Mouse (Mus musculus): ENCODE measurements around the gene Ptprd. TPM values are rescaled to one million over a fixed set of nuclear protein-coding genes. Genes with fewer than 3 reads are reported as not detected.
"Not testable (repeated sequence)": the region's sequence is repeated elsewhere in the genome, so short reads cannot be mapped to it uniquely, and the experiment has no call there.

Ptprd gene
- total and polyA plus RNA-seq, 3 experiments, result 0.30 to 0.66 TPM; not detected in 1

- DNase-seq (ENCODE audit: low spot score) (no peak), ATAC-seq (ENCODE audit: extremely low read depth, insufficient number of reproducible peaks, low FRiP score, poor library complexity, severe bottlenecking) (no peak)
- Histone ChIP-seq H3K27me3 (ENCODE audit: insufficient read depth, low read length) (no peaks in the 10 kb centered on the region), H3K4me1 (ENCODE audit: insufficient read depth, low read depth, low read length) (no peaks in the 10 kb centered on the region), H3K4me3 (ENCODE audit: low read depth, low read length) (no peak overlapping the region), H3K9me3 (replicated peaks) (no peaks in the 10 kb centered on the region), H3K36me3 (replicated peaks) (no peaks in the 10 kb centered on the region)
- no peak for TF ChIP-seq CTCF (IDR thresholded peaks at IDR 0.05; ENCODE audit: low read depth, low read length)
Observed at GRCm38 (mm10) chr4:77880213-77880612, 331.5 kb downstream of the Ptprd start.

GRCm38 (mm10) chr4:77861269-77861668, 350.5 kb downstream of the Ptprd start:
- Histone ChIP-seq H3K27me3 (ENCODE audit: insufficient read depth, low read length) (no peaks in the 10 kb centered on the region), H3K9me3 (replicated peaks) (no peaks in the 10 kb centered on the region), H3K36me3 (replicated peaks) (no peaks in the 10 kb centered on the region), H3K4me3 (ENCODE audit: low read depth, low read length) (no peak overlapping the region), H3K4me1 (ENCODE audit: insufficient read depth, low read depth, low read length) (no peaks in the 10 kb centered on the region)
- DNase-seq (ENCODE audit: low spot score) (no peak), ATAC-seq (ENCODE audit: extremely low read depth, insufficient number of reproducible peaks, low FRiP score, poor library complexity, severe bottlenecking) (no peak)
- no peak for TF ChIP-seq POLR2AphosphoS5 (IDR thresholded peaks at IDR 0.05; ENCODE audit: insufficient replicate concordance, low read depth, low read length)
- no peak for TF ChIP-seq GATA2 (IDR thresholded peaks at IDR 0.05; ENCODE audit: borderline replicate concordance, low read depth, low read length)
- TF ChIP-seq GATA1 (IDR thresholded peaks at IDR 0.05; ENCODE audit: borderline replicate concordance, low read length), result no peak
- no peak for TF ChIP-seq CTCF (IDR thresholded peaks at IDR 0.05; ENCODE audit: low read depth, low read length)
- TF ChIP-seq TAL1 (conservative IDR thresholded peaks at IDR 0.05; ENCODE audit: low read depth, low read length), result no peak

GRCm38 (mm10) chr4:77797391-77797790, 414.4 kb downstream of the Ptprd start:
- H3K9me3 ChIP-seq (replicated peaks); ATAC-seq (ENCODE audit: extremely low read depth, insufficient number of reproducible peaks, low FRiP score, poor library complexity, severe bottlenecking); H3K4me3 ChIP-seq (ENCODE audit: low read depth, low read length); H3K27me3 ChIP-seq (ENCODE audit: insufficient read depth, low read length); H3K4me1 ChIP-seq (ENCODE audit: insufficient read depth, low read depth, low read length); DNase-seq (ENCODE audit: low spot score); H3K36me3 ChIP-seq (replicated peaks): not testable (repeated sequence)

GRCm38 (mm10) chr4:77777237-77777636, 434.5 kb downstream of the Ptprd start:
- no peak overlapping the region for H3K4me3 ChIP-seq (ENCODE audit: low read depth, low read length)
- no peak for DNase-seq (ENCODE audit: low spot score)
- no peaks in the 10 kb centered on the region for H3K4me1 ChIP-seq (ENCODE audit: insufficient read depth, low read depth, low read length)
- H3K36me3 ChIP-seq (replicated peaks), result no peaks in the 10 kb centered on the region
- H3K9me3 ChIP-seq (replicated peaks), result 0 out of 2 replicates have a peak, but pooled peaks cover 4% of the 10 kb centered on the region
- no peaks in the 10 kb centered on the region for H3K27me3 ChIP-seq (ENCODE audit: insufficient read depth, low read length)
- no peak for TF ChIP-seq TAL1 (conservative IDR thresholded peaks at IDR 0.05; ENCODE audit: low read depth, low read length)
- TF ChIP-seq GATA2 (IDR thresholded peaks at IDR 0.05; ENCODE audit: borderline replicate concordance, low read depth, low read length), result no peak
- no peak for TF ChIP-seq GATA1 (IDR thresholded peaks at IDR 0.05; ENCODE audit: borderline replicate concordance, low read length)
- no peak for TF ChIP-seq CTCF (IDR thresholded peaks at IDR 0.05; ENCODE audit: low read depth, low read length)
- TF ChIP-seq POLR2AphosphoS5 (IDR thresholded peaks at IDR 0.05; ENCODE audit: insufficient replicate concordance, low read depth, low read length), result no peak
- no peak for ATAC-seq (ENCODE audit: extremely low read depth, insufficient number of reproducible peaks, low FRiP score, poor library complexity, severe bottlenecking)

GRCm38 (mm10) chr4:77763790-77764189, 448.0 kb downstream of the Ptprd start:
- Histone ChIP-seq H3K9me3 (replicated peaks) (no peaks in the 10 kb centered on the region; the same call in 1 of the 2 replicates), H3K4me1 (ENCODE audit: insufficient read depth, low read depth, low read length) (no peaks in the 10 kb centered on the region), H3K36me3 (replicated peaks) (no peaks in the 10 kb centered on the region), H3K4me3 (ENCODE audit: low read depth, low read length) (no peak overlapping the region), H3K27me3 (ENCODE audit: insufficient read depth, low read length) (no peaks in the 10 kb centered on the region)
- DNase-seq (ENCODE audit: low spot score), result no peak
- TF ChIP-seq CTCF (IDR thresholded peaks at IDR 0.05; ENCODE audit: low read depth, low read length) (no peak), GATA1 (IDR thresholded peaks at IDR 0.05; ENCODE audit: borderline replicate concordance, low read length) (no peak), TAL1 (conservative IDR thresholded peaks at IDR 0.05; ENCODE audit: low read depth, low read length) (no peak), POLR2AphosphoS5 (IDR thresholded peaks at IDR 0.05; ENCODE audit: insufficient replicate concordance, low read depth, low read length) (no peak), GATA2 (IDR thresholded peaks at IDR 0.05; ENCODE audit: borderline replicate concordance, low read depth, low read length) (no peak)
- no peak for ATAC-seq (ENCODE audit: extremely low read depth, insufficient number of reproducible peaks, low FRiP score, poor library complexity, severe bottlenecking)

- Histone ChIP-seq H3K27me3 (ENCODE audit: insufficient read depth, low read length) (no peaks in the 10 kb centered on the region), H3K4me1 (ENCODE audit: insufficient read depth, low read depth, low read length) (no peaks in the 10 kb centered on the region), H3K4me3 (ENCODE audit: low read depth, low read length) (no peak overlapping the region), H3K9me3 (replicated peaks) (no peaks in the 10 kb centered on the region), H3K36me3 (replicated peaks) (no peaks in the 10 kb centered on the region)
- TF ChIP-seq CTCF (IDR thresholded peaks at IDR 0.05; ENCODE audit: low read depth, low read length) (no peak), POLR2AphosphoS5 (IDR thresholded peaks at IDR 0.05; ENCODE audit: insufficient replicate concordance, low read depth, low read length) (no peak), GATA1 (IDR thresholded peaks at IDR 0.05; ENCODE audit: borderline replicate concordance, low read length) (no peak), TAL1 (conservative IDR thresholded peaks at IDR 0.05; ENCODE audit: low read depth, low read length) (no peak), GATA2 (IDR thresholded peaks at IDR 0.05; ENCODE audit: borderline replicate concordance, low read depth, low read length) (no peak)
- ATAC-seq (ENCODE audit: extremely low read depth, insufficient number of reproducible peaks, low FRiP score, poor library complexity, severe bottlenecking) (no peak), DNase-seq (ENCODE audit: low spot score) (no peak)
Observed at GRCm38 (mm10) chr4:77743391-77743790, 468.4 kb downstream of the Ptprd start.

- ATAC-seq (ENCODE audit: extremely low read depth, insufficient number of reproducible peaks, low FRiP score, poor library complexity, severe bottlenecking) (no peak), DNase-seq (ENCODE audit: low spot score) (no peak)
- Histone ChIP-seq H3K36me3 (replicated peaks) (no peaks in the 10 kb centered on the region), H3K9me3 (replicated peaks) (peaks cover 2% of the 10 kb centered on the region; the same call in 1 of the 2 replicates), H3K4me3 (ENCODE audit: low read depth, low read length) (no peak overlapping the region), H3K4me1 (ENCODE audit: insufficient read depth, low read depth, low read length) (no peaks in the 10 kb centered on the region), H3K27me3 (ENCODE audit: insufficient read depth, low read length) (no peaks in the 10 kb centered on the region)
- TF ChIP-seq GATA2 (IDR thresholded peaks at IDR 0.05; ENCODE audit: borderline replicate concordance, low read depth, low read length) (no peak), CTCF (IDR thresholded peaks at IDR 0.05; ENCODE audit: low read depth, low read length) (no peak), POLR2AphosphoS5 (IDR thresholded peaks at IDR 0.05; ENCODE audit: insufficient replicate concordance, low read depth, low read length) (no peak), GATA1 (IDR thresholded peaks at IDR 0.05; ENCODE audit: borderline replicate concordance, low read length) (no peak), TAL1 (conservative IDR thresholded peaks at IDR 0.05; ENCODE audit: low read depth, low read length) (no peak)
Observed at GRCm38 (mm10) chr4:77721908-77722307, 489.9 kb downstream of the Ptprd start.

Data from G1E (cell line).